Mouse (Mus musculus): ENCODE measurements around the gene Slc27a1. TPM values are rescaled to one million over a fixed set of nuclear protein-coding genes. Genes with fewer than 3 reads are reported as not detected.

The Slc27a1 gene
- total and polyA plus RNA-seq, 3 experiments = 0.46 to 1.3 TPM; not detected in 1

DNA sequence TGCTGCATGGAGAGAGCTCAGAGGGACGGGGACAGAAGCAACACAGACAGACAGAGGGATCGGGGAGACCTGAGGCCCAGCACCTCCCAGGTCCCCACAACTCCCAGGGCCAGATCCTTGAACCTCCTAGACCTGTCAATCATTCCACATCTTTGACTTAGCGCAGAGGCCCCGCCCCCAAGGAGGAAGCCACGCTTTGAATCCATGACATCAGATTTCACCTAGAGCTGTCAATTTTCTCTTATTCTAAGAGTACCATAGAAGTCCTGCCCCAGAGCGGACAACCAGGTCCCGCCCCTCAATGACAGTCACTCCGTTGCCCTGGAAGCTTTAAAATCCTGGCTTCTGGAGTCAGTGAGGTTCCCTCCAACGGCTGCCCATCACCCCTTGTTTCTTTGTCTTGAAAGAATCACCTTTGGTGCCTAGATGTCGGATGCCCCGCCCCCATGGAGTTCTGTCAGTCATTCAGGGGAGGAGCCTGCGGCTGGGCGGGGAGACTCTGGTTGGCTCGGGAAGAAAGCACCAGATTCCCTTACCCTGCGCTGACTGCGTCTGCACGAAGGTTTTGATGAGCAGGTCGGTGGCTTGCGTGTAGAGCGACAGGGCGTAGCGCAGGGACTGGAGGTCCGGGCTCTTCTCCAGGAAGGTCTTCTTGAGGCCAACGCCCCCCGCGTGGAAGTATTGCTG lies 65.4 kb downstream of the Slc27a1 start (continued):
- TF ChIP-seq SIN3A (IDR thresholded peaks at IDR 0.05; ENCODE audit: low read length) (peak; percentile 75), POLR2AphosphoS2 (IDR thresholded peaks at IDR 0.05; ENCODE audit: low read length) (no peak), ZMIZ1 (IDR thresholded peaks at IDR 0.05; ENCODE audit: low read depth, low read length) (no peak)

Other genes with a start within 250 kb of the Slc27a1 start
- gene Use1, start 202.0 kb upstream of the Slc27a1 start, total RNA-seq (2012; rRNA removed) = 91.9 and 107 TPM in 2 replicates
- gene Use1, start 202.0 kb upstream of the Slc27a1 start, polyA plus RNA-seq (2012; ENCODE audit: insufficient read depth in 1 of 2, insufficient read length in 2 of 2, low read depth in 1 of 2, low replicate concordance in 2 of 2, missing spikeins in 1 of 2) = 100 to 1,000 TPM in 1 of 2 experiments, not detected in 1; 117 TPM
- 14.1 and 18.3 TPM in 2 replicates for gene Ocel1, start 197.6 kb upstream of the Slc27a1 start, total RNA-seq (2012; rRNA removed)
- gene Ocel1, start 197.6 kb upstream of the Slc27a1 start, polyA plus RNA-seq (2012; ENCODE audit: insufficient read depth in 1 of 2, insufficient read length in 2 of 2, low read depth in 1 of 2, low replicate concordance in 2 of 2, missing spikeins in 1 of 2) = 10 to 100 TPM in 1 of 2 experiments, not detected in 1; 16.2 TPM
- gene Nr2f6, start 186.9 kb upstream of the Slc27a1 start, total RNA-seq (2012; rRNA removed) = 29.6 and 30.5 TPM in 2 replicates
- 10 to 100 TPM in 1 of 2 experiments, not detected in 1; 48.3 TPM for gene Nr2f6, start 186.9 kb upstream of the Slc27a1 start, polyA plus RNA-seq (2012; ENCODE audit: insufficient read depth in 1 of 2, insufficient read length in 2 of 2, low read depth in 1 of 2, low replicate concordance in 2 of 2, missing spikeins in 1 of 2)
- gene Ushbp1, start 173.1 kb upstream of the Slc27a1 start, total RNA-seq (2012; rRNA removed) = 0.04 TPM in 1 of 2 replicates, not detected in the other
- under 1 TPM in 1 of 2 experiments, not detected in 1; 0.07 TPM for gene Ushbp1, start 173.1 kb upstream of the Slc27a1 start, polyA plus RNA-seq (2012; ENCODE audit: insufficient read depth in 1 of 2, insufficient read length in 2 of 2, low read depth in 1 of 2, low replicate concordance in 2 of 2, missing spikeins in 1 of 2)
- 54.5 and 59.6 TPM in 2 replicates for gene Babam1, start 172.0 kb upstream of the Slc27a1 start, total RNA-seq (2012; rRNA removed)
- gene Babam1, start 172.0 kb upstream of the Slc27a1 start, polyA plus RNA-seq (2012; ENCODE audit: insufficient read depth in 1 of 2, insufficient read length in 2 of 2, low read depth in 1 of 2, low replicate concordance in 2 of 2, missing spikeins in 1 of 2) = 100 to 1,000 TPM in 1 of 2 experiments, not detected in 1; 132 TPM
- 17.6 and 18.5 TPM in 2 replicates for gene Ankle1, start 162.9 kb upstream of the Slc27a1 start, total RNA-seq (2012; rRNA removed)
- 10 to 100 TPM in 1 of 2 experiments, not detected in 1; 21.2 TPM for gene Ankle1, start 162.9 kb upstream of the Slc27a1 start, polyA plus RNA-seq (2012; ENCODE audit: insufficient read depth in 1 of 2, insufficient read length in 2 of 2, low read depth in 1 of 2, low replicate concordance in 2 of 2, missing spikeins in 1 of 2)
- gene Abhd8, start 105.2 kb upstream of the Slc27a1 start, total RNA-seq (2012; rRNA removed) = 26.3 and 28.5 TPM in 2 replicates
- gene Abhd8, start 105.2 kb upstream of the Slc27a1 start, polyA plus RNA-seq (2012; ENCODE audit: insufficient read depth in 1 of 2, insufficient read length in 2 of 2, low read depth in 1 of 2, low replicate concordance in 2 of 2, missing spikeins in 1 of 2) = 10 to 100 TPM in 1 of 2 experiments, not detected in 1; 39.2 TPM
- 123 and 143 TPM in 2 replicates for gene Mrpl34, start 103.9 kb upstream of the Slc27a1 start, total RNA-seq (2012; rRNA removed)
- 100 to 1,000 TPM in 1 of 2 experiments, not detected in 1; 196 TPM for gene Mrpl34, start 103.9 kb upstream of the Slc27a1 start, polyA plus RNA-seq (2012; ENCODE audit: insufficient read depth in 1 of 2, insufficient read length in 2 of 2, low read depth in 1 of 2, low replicate concordance in 2 of 2, missing spikeins in 1 of 2)
- 49.7 and 59.6 TPM in 2 replicates for gene Dda1, start 99.7 kb upstream of the Slc27a1 start, total RNA-seq (2012; rRNA removed)
- 100 to 1,000 TPM in 1 of 2 experiments, not detected in 1; 110 TPM for gene Dda1, start 99.7 kb upstream of the Slc27a1 start, polyA plus RNA-seq (2012; ENCODE audit: insufficient read depth in 1 of 2, insufficient read length in 2 of 2, low read depth in 1 of 2, low replicate concordance in 2 of 2, missing spikeins in 1 of 2)
- gene Ano8, start 82.9 kb upstream of the Slc27a1 start, total RNA-seq (2012; rRNA removed) = 3.5 and 3.9 TPM in 2 replicates
- 1 to 10 TPM in 1 of 2 experiments, not detected in 1; 4.8 TPM for gene Ano8, start 82.9 kb upstream of the Slc27a1 start, polyA plus RNA-seq (2012; ENCODE audit: insufficient read depth in 1 of 2, insufficient read length in 2 of 2, low read depth in 1 of 2, low replicate concordance in 2 of 2, missing spikeins in 1 of 2)
- 45.5 and 49.4 TPM in 2 replicates for gene Gtpbp3, start 80.8 kb upstream of the Slc27a1 start, total RNA-seq (2012; rRNA removed)
- 10 to 100 TPM in 1 of 2 experiments, not detected in 1; 50.1 TPM for gene Gtpbp3, start 80.8 kb upstream of the Slc27a1 start, polyA plus RNA-seq (2012; ENCODE audit: insufficient read depth in 1 of 2, insufficient read length in 2 of 2, low read depth in 1 of 2, low replicate concordance in 2 of 2, missing spikeins in 1 of 2)
- 8.2 and 11.7 TPM in 2 replicates for gene Plvap, start 57.1 kb upstream of the Slc27a1 start, total RNA-seq (2012; rRNA removed)
- 10 to 100 TPM in 1 of 2 experiments, not detected in 1; 20.4 TPM for gene Plvap, start 57.1 kb upstream of the Slc27a1 start, polyA plus RNA-seq (2012; ENCODE audit: insufficient read depth in 1 of 2, insufficient read length in 2 of 2, low read depth in 1 of 2, low replicate concordance in 2 of 2, missing spikeins in 1 of 2)
- gene Ccdc194, start 43.2 kb upstream of the Slc27a1 start, total RNA-seq (2012; rRNA removed) = not detected in 2 replicates
- not detected for gene Ccdc194, start 43.2 kb upstream of the Slc27a1 start, polyA plus RNA-seq (2012; ENCODE audit: insufficient read depth in 1 of 2, insufficient read length in 2 of 2, low read depth in 1 of 2, low replicate concordance in 2 of 2, missing spikeins in 1 of 2)
- gene Bst2, start 31.4 kb upstream of the Slc27a1 start, total RNA-seq (2012; rRNA removed) = 41.1 and 49.9 TPM in 2 replicates
- 100 to 1,000 TPM in 1 of 2 experiments, not detected in 1; 125 TPM for gene Bst2, start 31.4 kb upstream of the Slc27a1 start, polyA plus RNA-seq (2012; ENCODE audit: insufficient read depth in 1 of 2, insufficient read length in 2 of 2, low read depth in 1 of 2, low replicate concordance in 2 of 2, missing spikeins in 1 of 2)
- gene Mvb12a, start 26.0 kb upstream of the Slc27a1 start, total RNA-seq (2012; rRNA removed) = 39.5 and 46.5 TPM in 2 replicates
- gene Mvb12a, start 26.0 kb upstream of the Slc27a1 start, polyA plus RNA-seq (2012; ENCODE audit: insufficient read depth in 1 of 2, insufficient read length in 2 of 2, low read depth in 1 of 2, low replicate concordance in 2 of 2, missing spikeins in 1 of 2) = 10 to 100 TPM in 1 of 2 experiments, not detected in 1; 67.3 TPM
- 1.2 and 1.7 TPM in 2 replicates for gene Tmem221, start 10.0 kb upstream of the Slc27a1 start, total RNA-seq (2012; rRNA removed)
- 1 to 10 TPM in 1 of 2 experiments, not detected in 1; 5.1 TPM for gene Tmem221, start 10.0 kb upstream of the Slc27a1 start, polyA plus RNA-seq (2012; ENCODE audit: insufficient read depth in 1 of 2, insufficient read length in 2 of 2, low read depth in 1 of 2, low replicate concordance in 2 of 2, missing spikeins in 1 of 2)
- 0.04 TPM in 1 of 2 replicates, not detected in the other for gene Nxnl1, start 2.3 kb upstream of the Slc27a1 start, total RNA-seq (2012; rRNA removed)
- 1 to 10 TPM in 1 of 2 experiments, not detected in 1; 1.2 TPM for gene Nxnl1, start 2.3 kb upstream of the Slc27a1 start, polyA plus RNA-seq (2012; ENCODE audit: insufficient read depth in 1 of 2, insufficient read length in 2 of 2, low read depth in 1 of 2, low replicate concordance in 2 of 2, missing spikeins in 1 of 2)
- gene Pgls, start 23.3 kb downstream of the Slc27a1 start, total RNA-seq (2012; rRNA removed) = 219 and 257 TPM in 2 replicates
- gene Pgls, start 23.3 kb downstream of the Slc27a1 start, polyA plus RNA-seq (2012; ENCODE audit: insufficient read depth in 1 of 2, insufficient read length in 2 of 2, low read depth in 1 of 2, low replicate concordance in 2 of 2, missing spikeins in 1 of 2) = 100 to 1,000 TPM in 1 of 2 experiments, not detected in 1; 225 TPM
- 3.8 and 7.6 TPM in 2 replicates for gene Fam129c, start 28.8 kb downstream of the Slc27a1 start, total RNA-seq (2012; rRNA removed)
- 1 to 10 TPM in 1 of 2 experiments, not detected in 1; 8.3 TPM for gene Fam129c, start 28.8 kb downstream of the Slc27a1 start, polyA plus RNA-seq (2012; ENCODE audit: insufficient read depth in 1 of 2, insufficient read length in 2 of 2, low read depth in 1 of 2, low replicate concordance in 2 of 2, missing spikeins in 1 of 2)
- gene Colgalt1, start 42.1 kb downstream of the Slc27a1 start, total RNA-seq (2012; rRNA removed) = 37.8 and 50.9 TPM in 2 replicates
- gene Colgalt1, start 42.1 kb downstream of the Slc27a1 start, polyA plus RNA-seq (2012; ENCODE audit: insufficient read depth in 1 of 2, insufficient read length in 2 of 2, low read depth in 1 of 2, low replicate concordance in 2 of 2, missing spikeins in 1 of 2) = 100 to 1,000 TPM in 1 of 2 experiments, 10 to 100 TPM in 1; 59.0 to 102 TPM
- gene Unc13a, start 102.9 kb downstream of the Slc27a1 start, total RNA-seq (2012; rRNA removed) = 0.81 and 0.92 TPM in 2 replicates
- 1 to 10 TPM in 1 of 2 experiments, not detected in 1; 3.6 TPM for gene Unc13a, start 102.9 kb downstream of the Slc27a1 start, polyA plus RNA-seq (2012; ENCODE audit: insufficient read depth in 1 of 2, insufficient read length in 2 of 2, low read depth in 1 of 2, low replicate concordance in 2 of 2, missing spikeins in 1 of 2)
- 4.2 and 5.1 TPM in 2 replicates for gene Jak3, start 107.4 kb downstream of the Slc27a1 start, total RNA-seq (2012; rRNA removed)
- gene Jak3, start 107.4 kb downstream of the Slc27a1 start, polyA plus RNA-seq (2012; ENCODE audit: insufficient read depth in 1 of 2, insufficient read length in 2 of 2, low read depth in 1 of 2, low replicate concordance in 2 of 2, missing spikeins in 1 of 2) = 10 to 100 TPM in 1 of 2 experiments, not detected in 1; 12.4 TPM
- gene Insl3, start 120.3 kb downstream of the Slc27a1 start, total RNA-seq (2012; rRNA removed) = 0.54 and 0.69 TPM in 2 replicates
- gene Insl3, start 120.3 kb downstream of the Slc27a1 start, polyA plus RNA-seq (2012; ENCODE audit: insufficient read depth in 1 of 2, insufficient read length in 2 of 2, low read depth in 1 of 2, low replicate concordance in 2 of 2, missing spikeins in 1 of 2) = 1 to 10 TPM in 1 of 2 experiments, not detected in 1; 4.4 TPM
- gene B3gnt3, start 132.9 kb downstream of the Slc27a1 start, total RNA-seq (2012; rRNA removed) = 0.10 and 0.19 TPM in 2 replicates
- gene B3gnt3, start 132.9 kb downstream of the Slc27a1 start, polyA plus RNA-seq (2012; ENCODE audit: insufficient read depth in 1 of 2, insufficient read length in 2 of 2, low read depth in 1 of 2, low replicate concordance in 2 of 2, missing spikeins in 1 of 2) = under 1 TPM in 1 of 2 experiments, not detected in 1; 0.84 TPM
- 2.3 and 3.7 TPM in 2 replicates for gene Fcho1, start 156.8 kb downstream of the Slc27a1 start, total RNA-seq (2012; rRNA removed)
- gene Fcho1, start 156.8 kb downstream of the Slc27a1 start, polyA plus RNA-seq (2012; ENCODE audit: insufficient read depth in 1 of 2, insufficient read length in 2 of 2, low read depth in 1 of 2, low replicate concordance in 2 of 2, missing spikeins in 1 of 2) = 1 to 10 TPM in 1 of 2 experiments, not detected in 1; 6.8 TPM

Data from MEL (cell line).